Mouse (Mus musculus) forebrain, embryonic 16.5 days (tissue): ENCODE measurements around the gene Pfkfb4. TPM values are rescaled to one million over a fixed set of nuclear protein-coding genes. Genes with fewer than 3 reads are reported as not detected.

Source experiments
- ATAC-seq: fragments of 200-750 bp; cut with Nextera tagmentation; 2 replicates; pipeline ENCODE4 v1.8.0; 2017; ENCODE audit warnings: mild to moderate bottlenecking, moderate library complexity
- H3K27ac ChIP-seq: fragments of 300-500 bp; sonication (generic); 2 replicates; pipeline ENCODE4 v1.5.1; 2014; ENCODE audit warnings: low read length, control low read depth
- H3K27me3 ChIP-seq: fragments of 300-500 bp; sonication (generic); replicated peaks from 2 replicates; pipeline ENCODE4 v1.6.1; 2014; ENCODE audit warnings: low read length; ENCODE audit not compliant: control insufficient read depth, insufficient read depth
- H3K36me3 ChIP-seq: fragments of 300-500 bp; sonication (generic); 2 replicates; pipeline ENCODE4 v1.6.1; 2014; ENCODE audit not compliant: control insufficient read depth, insufficient read depth
- H3K4me1 ChIP-seq: fragments of 300-500 bp; sonication (generic); replicated peaks from 2 replicates; pipeline ENCODE4 v1.6.1; 2014; ENCODE audit warnings: low read length; ENCODE audit not compliant: control insufficient read depth, insufficient read depth
- H3K4me2 ChIP-seq: fragments of 300-500 bp; sonication (generic); 2 replicates; pipeline ENCODE4 v1.6.1; 2014; ENCODE audit warnings: mild to moderate bottlenecking, low read length, control low read depth
- H3K4me3 ChIP-seq: fragments of 300-500 bp; sonication (generic); replicated peaks from 2 replicates; pipeline ENCODE4 v1.5.1; 2014; ENCODE audit warnings: mild to moderate bottlenecking, low read length, control low read depth
- H3K9ac ChIP-seq: fragments of 300-500 bp; sonication (generic); replicated peaks from 2 replicates; pipeline ENCODE4 v1.6.1; 2014; ENCODE audit warnings: low read depth, low read length, control low read depth
- H3K9me3 ChIP-seq: fragments of 300-500 bp; sonication (generic); 2 replicates; pipeline ENCODE4 v1.6.1; 2016; ENCODE audit warnings: low read length; ENCODE audit not compliant: control insufficient read depth
- WGBS: fragments of 180-500 bp; shearing (Covaris S2); extraction: QIAGEN DNeasy Blood & Tissue Kit; methylation state at CpG from one replicate; pipeline ENCODE4 v1.1.7; 2014; 5-methylcytosine and 5-hydroxymethylcytosine counted together
- polyA plus RNA-seq: library from polyadenylated mRNA; unstranded; fragments of >200 nt; fragmentation: Nextera tagmentation; extraction: Ambion mirVana; gene quantifications from 2 replicates; pipeline ENCODE4 v1.2.1, GENCODE M21; 2015

Gene Pfkfb4
- polyA plus RNA-seq, 1 experiment from 2014 or later, result 34.0 TPM

- Histone ChIP-seq H3K9ac (peak within 1 kb of the TSS; percentile 75), H3K4me1 (peaks cover 17% of the 10 kb centered on the region), H3K4me2 (peak within 1 kb of the TSS; percentile 68), H3K36me3 (peaks cover 23% of the 10 kb centered on the region), H3K27ac (peak within 1 kb of the TSS; percentile 80), H3K4me3 (peak within 1 kb of the TSS; percentile 45), H3K9me3 (no peaks in the 10 kb centered on the region), H3K27me3 (no peaks in the 10 kb centered on the region)
- ATAC-seq, result peak; percentile 66
- 19% methylated on average over 15 of the region's 15 CpGs for WGBS
Observed at GRCm38 (mm10) chr9:109059136-109059903, 67.7 kb downstream of the Pfkfb4 start, which contains the start of gene Trex1. Trex1 (minus strand) TSS chr9:109059734.

GRCm38 (mm10) chr9:109060184-109060897 lies 68.8 kb downstream of the Pfkfb4 start:
- WGBS, result 90% methylated on average over 16 of the region's 16 CpGs
- no peaks in the 10 kb centered on the region for H3K9me3 ChIP-seq
- no peak overlapping the region for H3K27ac ChIP-seq
- peaks cover 33% of the 10 kb centered on the region for H3K36me3 ChIP-seq
- H3K4me1 ChIP-seq, result peaks cover 13% of the 10 kb centered on the region
- 0 out of 2 replicates have a peak, but pooled peaks have one; percentile 4 for ATAC-seq
- H3K27me3 ChIP-seq, result no peaks in the 10 kb centered on the region
- H3K4me2 ChIP-seq, result no peak overlapping the region
- no peak overlapping the region for H3K4me3 ChIP-seq
- no peak overlapping the region for H3K9ac ChIP-seq

- Histone ChIP-seq H3K4me2 (no peak overlapping the region), H3K4me1 (peaks cover 11% of the 10 kb centered on the region), H3K27me3 (no peaks in the 10 kb centered on the region), H3K9me3 (no peaks in the 10 kb centered on the region), H3K36me3 (peaks cover 38% of the 10 kb centered on the region), H3K9ac (no peak overlapping the region), H3K4me3 (no peak overlapping the region), H3K27ac (no peak overlapping the region)
- 88% methylated on average over 5 of the region's 5 CpGs for WGBS
- no peak for ATAC-seq
Observed at GRCm38 (mm10) chr9:109060898-109061295, 69.3 kb downstream of the Pfkfb4 start.

- Histone ChIP-seq H3K27me3 (no peaks in the 10 kb centered on the region), H3K4me3 (no peak overlapping the region), H3K4me2 (no peak overlapping the region), H3K9ac (no peak overlapping the region), H3K9me3 (no peaks in the 10 kb centered on the region), H3K36me3 (peaks cover 51% of the 10 kb centered on the region), H3K4me1 (peaks cover 13% of the 10 kb centered on the region), H3K27ac (no peak overlapping the region)
- no peak for ATAC-seq
- 95% methylated on average over 3 of the region's 3 CpGs for WGBS
Observed at GRCm38 (mm10) chr9:109068095-109068735, 76.6 kb downstream of the Pfkfb4 start.

- Histone ChIP-seq H3K27me3 (no peaks in the 10 kb centered on the region), H3K36me3 (peaks cover 12% of the 10 kb centered on the region), H3K27ac (peak within 1 kb of the TSS; percentile 75), H3K4me3 (peak within 1 kb of the TSS; percentile 94), H3K4me2 (peak within 1 kb of the TSS; percentile 98), H3K9me3 (no peaks in the 10 kb centered on the region), H3K4me1 (peaks cover 24% of the 10 kb centered on the region), H3K9ac (peak within 1 kb of the TSS; percentile 92)
- ATAC-seq, result peak; percentile 100
- WGBS, result under 1% methylated on average over 57 of the region's 57 CpGs
Observed at GRCm38 (mm10) chr9:109073661-109074573, 82.3 kb downstream of the Pfkfb4 start, which contains the start of gene Atrip. Atrip (minus strand) TSS chr9:109074124.

GRCm38 (mm10) chr9:109080516-109080915 lies 88.9 kb downstream of the Pfkfb4 start:
- H3K4me2 ChIP-seq, result no peak overlapping the region
- H3K27ac ChIP-seq, result no peak overlapping the region
- no peak overlapping the region for H3K4me3 ChIP-seq
- H3K9ac ChIP-seq, result no peak overlapping the region
- no peaks in the 10 kb centered on the region for H3K9me3 ChIP-seq
- no peak for ATAC-seq
- 94% methylated on average over 3 of the region's 3 CpGs for WGBS
- peaks cover 20% of the 10 kb centered on the region for H3K4me1 ChIP-seq
- H3K36me3 ChIP-seq, result peaks cover 4% of the 10 kb centered on the region; the same call in 1 of the 2 replicates
- H3K27me3 ChIP-seq, result no peaks in the 10 kb centered on the region

GRCm38 (mm10) chr9:109081749-109082123 lies 90.2 kb downstream of the Pfkfb4 start:
- Histone ChIP-seq H3K36me3 (peaks cover 4% of the 10 kb centered on the region; the same call in 1 of the 2 replicates), H3K27me3 (no peaks in the 10 kb centered on the region), H3K4me1 (peaks cover 20% of the 10 kb centered on the region), H3K27ac (peak overlapping the region; percentile 72; the same call in 1 of the 2 replicates), H3K4me3 (peak overlapping the region; percentile 75), H3K9ac (peak overlapping the region; percentile 79), H3K4me2 (peak overlapping the region; percentile 86), H3K9me3 (no peaks in the 10 kb centered on the region)
- peak; percentile 19 for ATAC-seq
- 5% methylated on average over 11 of the region's 11 CpGs for WGBS
